Mouse (Mus musculus) liver, embryonic 14 days (tissue): ENCODE measurements around the gene Psg19. TPM values are rescaled to one million over a fixed set of nuclear protein-coding genes. Genes with fewer than 3 reads are reported as not detected.

Source experiments
- polyA plus RNA-seq: library from polyadenylated mRNA; depleted of rRNA; stranded (reverse); fragments of >200 nt; gene quantifications from 2 replicates; pipeline ENCODE4 v1.2.3, GENCODE M21; 2012; rRNA removed

Gene Psg19
- polyA plus RNA-seq: 0.02 TPM in 1 of 2 replicates, not detected in the other

DNA sequence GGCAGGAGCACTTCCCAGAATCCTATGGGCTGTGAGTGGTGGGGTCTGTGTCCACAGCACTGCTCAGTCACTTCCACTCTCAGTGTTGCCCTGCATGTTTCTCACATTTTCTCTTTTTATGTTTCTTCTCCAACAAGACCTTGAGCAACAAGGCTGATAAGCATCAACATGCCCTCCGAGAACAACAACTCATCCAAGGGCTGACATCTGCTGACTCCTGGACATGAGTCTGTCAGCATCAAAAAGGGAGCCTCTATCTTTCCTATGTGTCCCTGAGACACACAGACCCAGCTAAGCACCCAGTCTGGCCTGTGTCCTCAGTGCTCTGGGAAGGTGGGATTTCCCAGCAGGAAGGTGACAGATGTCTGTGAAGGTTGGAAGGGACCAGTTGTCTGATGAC lies at the start of gene Psg19:
Psg19 (minus strand) TSS at position 101 of the 400 bp plus-strand sequence.

DNA sequence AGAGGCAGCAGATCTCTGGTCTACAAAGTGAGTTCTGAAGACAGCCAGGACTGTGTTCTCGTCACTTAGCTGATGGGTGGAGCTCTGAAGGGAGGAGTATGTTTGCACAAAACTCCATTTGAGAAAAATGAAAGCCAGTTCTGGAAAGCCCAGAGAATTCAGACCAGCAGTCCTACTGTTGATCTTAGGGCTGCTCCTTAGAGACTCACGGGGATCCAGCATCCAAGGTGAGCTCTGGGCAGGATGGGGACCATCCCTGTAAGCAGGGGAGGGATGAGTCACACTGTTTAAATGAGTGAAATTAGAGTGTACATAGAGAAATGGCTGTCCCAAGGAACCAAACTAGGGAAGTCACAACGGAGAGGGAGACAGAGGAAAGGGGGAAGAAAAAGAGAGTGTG lies 41.5 kb upstream of the Psg19 start, which contains the start of gene Mill2:
Mill2 (plus strand) TSS at position 102 of the 400 bp plus-strand sequence.

DNA sequence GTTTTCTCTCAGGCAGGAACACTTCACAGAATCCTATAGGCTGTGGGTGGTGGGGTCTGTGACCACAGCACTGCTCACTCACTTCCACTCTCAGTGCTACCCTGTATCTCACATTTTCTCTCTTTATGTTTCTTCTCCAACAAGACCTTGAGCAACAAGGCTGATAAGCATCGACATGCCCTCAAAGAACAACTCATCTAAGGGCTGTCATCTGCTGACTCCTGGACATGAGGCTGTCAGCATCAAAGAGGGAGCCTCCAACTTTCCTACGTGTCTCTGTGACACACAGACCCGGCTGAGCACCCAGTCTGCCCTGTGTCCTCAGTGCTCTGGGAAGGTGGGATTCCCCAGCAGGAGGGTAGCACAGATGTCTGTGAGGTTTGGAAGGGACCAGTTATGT lies 23.2 kb upstream of the Psg19 start, which contains the start of gene Psg17:
Psg17 (minus strand) TSS at position 101 of the 400 bp plus-strand sequence.

Other genes starting within 250 kb of the Psg19 start
- 0.03 and 0.20 TPM in 2 replicates for gene Psg27, start 231.2 kb downstream of the Psg19 start, polyA plus RNA-seq
- gene Psg23, start 182.0 kb downstream of the Psg19 start, polyA plus RNA-seq: 0.07 and 0.30 TPM in 2 replicates
- 0.08 and 0.51 TPM in 2 replicates for gene Psg21, start 141.8 kb downstream of the Psg19 start, polyA plus RNA-seq
- not detected in 2 replicates for gene Psg20, start 112.3 kb downstream of the Psg19 start, polyA plus RNA-seq
- gene Psg22, start 80.4 kb downstream of the Psg19 start, polyA plus RNA-seq: 0.01 and 0.03 TPM in 2 replicates
- 0.02 and 0.06 TPM in 2 replicates for gene Psg17, start 23.1 kb upstream of the Psg19 start, polyA plus RNA-seq
- gene Mill2, start 41.4 kb upstream of the Psg19 start, polyA plus RNA-seq: 0.19 and 0.20 TPM in 2 replicates
- gene Pglyrp1, start 72.8 kb upstream of the Psg19 start, polyA plus RNA-seq: 7.8 and 13.9 TPM in 2 replicates
- gene Ccdc61, start 111.9 kb upstream of the Psg19 start, polyA plus RNA-seq: 9.2 and 9.6 TPM in 2 replicates
- 0.10 and 0.13 TPM in 2 replicates for gene Nova2, start 127.4 kb upstream of the Psg19 start, polyA plus RNA-seq
- not detected in 2 replicates for gene Nanos2, start 188.9 kb upstream of the Psg19 start, polyA plus RNA-seq
- gene Mypop, start 192.7 kb upstream of the Psg19 start, polyA plus RNA-seq: 0.16 and 0.21 TPM in 2 replicates
- 6.5 and 6.7 TPM in 2 replicates for gene Irf2bp1, start 205.5 kb upstream of the Psg19 start, polyA plus RNA-seq
- gene Foxa3, start 225.0 kb upstream of the Psg19 start, polyA plus RNA-seq: 11.8 and 13.7 TPM in 2 replicates
- gene Sympk, start 225.9 kb upstream of the Psg19 start, polyA plus RNA-seq: 22.5 and 27.5 TPM in 2 replicates